Mouse (Mus musculus) gastrocnemius, adult 18-20 months (tissue): Measurements from ENCODE around the gene Ankrd35. TPM values are rescaled to one million over a fixed set of nuclear protein-coding genes. Genes with fewer than 3 reads are reported as not detected.
"Not testable (repeated sequence)": the region's sequence is repeated elsewhere in the genome, so short reads cannot be mapped to it uniquely, and the experiment has no call there.

Experiments used
- DNase-seq: peaks from one replicate; pipeline ENCODE4 v3.0.0; 2021; ENCODE audit warnings: low spot score
- total RNA-seq, 2 experiments: library from RNA; stranded (reverse); gene quantifications; 2 replicates each; pipeline ENCODE4 v1.2.3; 2021

Gene Ankrd35
- total RNA-seq, 2 experiments from 2014 or later = 0.18 to 0.31 TPM

GRCm38 (mm10) chr3:96671519-96671918 lies 1.6 kb downstream of the Ankrd35 start:
- DNase-seq = no peak

- no peak for DNase-seq
Measured at GRCm38 (mm10) chr3:96673514-96673913, 3.6 kb downstream of the Ankrd35 start.

GRCm38 (mm10) chr3:96674442-96674841 lies 4.5 kb downstream of the Ankrd35 start:
- DNase-seq = no peak

- DNase-seq = no peak
Measured at GRCm38 (mm10) chr3:96675171-96675570, 5.2 kb downstream of the Ankrd35 start.

GRCm38 (mm10) chr3:96675690-96676089 lies 5.8 kb downstream of the Ankrd35 start:
- DNase-seq = no peak

GRCm38 (mm10) chr3:96678456-96678855 lies 8.5 kb downstream of the Ankrd35 start:
- no peak for DNase-seq

- DNase-seq = no peak
Measured at GRCm38 (mm10) chr3:96679159-96679674, 9.3 kb downstream of the Ankrd35 start.

- DNase-seq = no peak
Measured at GRCm38 (mm10) chr3:96680269-96680956, 10.5 kb downstream of the Ankrd35 start.

GRCm38 (mm10) chr3:96683496-96683895 lies 13.6 kb downstream of the Ankrd35 start:
- no peak for DNase-seq

- no peak for DNase-seq
Measured at GRCm38 (mm10) chr3:96684151-96684821, 14.4 kb downstream of the Ankrd35 start.

- no peak for DNase-seq
Measured at GRCm38 (mm10) chr3:96684822-96685156, 14.9 kb downstream of the Ankrd35 start.

- not testable (repeated sequence) for DNase-seq
Measured at GRCm38 (mm10) chr3:96686057-96686456, 16.1 kb downstream of the Ankrd35 start.

GRCm38 (mm10) chr3:96688854-96689253 lies 18.9 kb downstream of the Ankrd35 start:
- no peak for DNase-seq

GRCm38 (mm10) chr3:96690298-96690697 lies 20.4 kb downstream of the Ankrd35 start:
- no peak for DNase-seq

GRCm38 (mm10) chr3:96692506-96692905 lies 22.6 kb downstream of the Ankrd35 start:
- DNase-seq = peak; percentile 45

GRCm38 (mm10) chr3:96693579-96693978 lies 23.6 kb downstream of the Ankrd35 start:
- DNase-seq = no peak

- DNase-seq = peak; percentile 81
Measured at GRCm38 (mm10) chr3:96696198-96696765, 26.4 kb downstream of the Ankrd35 start, which contains the start of gene Pias3. Pias3 (plus strand) TSS chr3:96696384.

- DNase-seq = peak; percentile 91
Measured at GRCm38 (mm10) chr3:96696766-96697732, 27.1 kb downstream of the Ankrd35 start.

- DNase-seq = no peak
Measured at GRCm38 (mm10) chr3:96698993-96699690, 29.2 kb downstream of the Ankrd35 start.

- no peak for DNase-seq
Measured at GRCm38 (mm10) chr3:96700376-96700775, 30.4 kb downstream of the Ankrd35 start.

- no peak for DNase-seq
Measured at GRCm38 (mm10) chr3:96701003-96701402, 31.1 kb downstream of the Ankrd35 start.
